Mouse (Mus musculus) C2C12 (cell line): ENCODE measurements around the gene Magi1.

Experiments used
- CEBPB ChIP-seq: IDR thresholded peaks from one replicate; pipeline ENCODE4 v1.6.1; 2011; ENCODE audit warnings: low read depth, mild to moderate bottlenecking, control low read depth, moderate library complexity
- CTCF ChIP-seq: IDR thresholded peaks from one replicate; pipeline ENCODE4 v1.5.1; 2011; ENCODE audit not compliant: control insufficient read depth, insufficient read depth, insufficient read length
- FOSL1 ChIP-seq: IDR thresholded peaks from one replicate; pipeline ENCODE4 v1.8.0; 2011; ENCODE audit warnings: mild to moderate bottlenecking, low read length; ENCODE audit not compliant: poor library complexity, insufficient read depth, severe bottlenecking
- MAX ChIP-seq: IDR thresholded peaks from one replicate; pipeline ENCODE4 v1.6.1; 2011; ENCODE audit warnings: mild to moderate bottlenecking, control low read depth
- MYOD1 ChIP-seq: IDR thresholded peaks from one replicate; pipeline ENCODE4 v1.6.1; 2011; ENCODE audit warnings: low read depth; ENCODE audit not compliant: control insufficient read depth, insufficient read length
- MYOG ChIP-seq: IDR thresholded peaks from one replicate; pipeline ENCODE4 v1.6.1; 2011; ENCODE audit not compliant: control insufficient read depth, insufficient read length; ENCODE audit errors: extremely low read depth
- USF1 ChIP-seq: IDR thresholded peaks from one replicate; pipeline ENCODE4 v1.6.1; 2011; ENCODE audit warnings: low read depth, mild to moderate bottlenecking, control low read depth, moderate library complexity

- TF ChIP-seq CTCF: no peak
- no peak for TF ChIP-seq MYOG
- no peak for TF ChIP-seq USF1
- TF ChIP-seq MAX: no peak
- no peak for TF ChIP-seq CEBPB
- TF ChIP-seq MYOD1: no peak
- TF ChIP-seq FOSL1: no peak
Measured at GRCm38 (mm10) chr6:94011947-94012346, 271.8 kb downstream of the Magi1 start.
